Mouse (Mus musculus) induced T-regulatory cell, adult 2 months (primary cell): ENCODE data around the gene Fcf1.

Source experiments
- DNase-seq: peaks from one replicate; pipeline ENCODE4 v3.0.0-alpha.2; 2012; ENCODE audit warnings: low read depth

Gene Fcf1

DNA sequence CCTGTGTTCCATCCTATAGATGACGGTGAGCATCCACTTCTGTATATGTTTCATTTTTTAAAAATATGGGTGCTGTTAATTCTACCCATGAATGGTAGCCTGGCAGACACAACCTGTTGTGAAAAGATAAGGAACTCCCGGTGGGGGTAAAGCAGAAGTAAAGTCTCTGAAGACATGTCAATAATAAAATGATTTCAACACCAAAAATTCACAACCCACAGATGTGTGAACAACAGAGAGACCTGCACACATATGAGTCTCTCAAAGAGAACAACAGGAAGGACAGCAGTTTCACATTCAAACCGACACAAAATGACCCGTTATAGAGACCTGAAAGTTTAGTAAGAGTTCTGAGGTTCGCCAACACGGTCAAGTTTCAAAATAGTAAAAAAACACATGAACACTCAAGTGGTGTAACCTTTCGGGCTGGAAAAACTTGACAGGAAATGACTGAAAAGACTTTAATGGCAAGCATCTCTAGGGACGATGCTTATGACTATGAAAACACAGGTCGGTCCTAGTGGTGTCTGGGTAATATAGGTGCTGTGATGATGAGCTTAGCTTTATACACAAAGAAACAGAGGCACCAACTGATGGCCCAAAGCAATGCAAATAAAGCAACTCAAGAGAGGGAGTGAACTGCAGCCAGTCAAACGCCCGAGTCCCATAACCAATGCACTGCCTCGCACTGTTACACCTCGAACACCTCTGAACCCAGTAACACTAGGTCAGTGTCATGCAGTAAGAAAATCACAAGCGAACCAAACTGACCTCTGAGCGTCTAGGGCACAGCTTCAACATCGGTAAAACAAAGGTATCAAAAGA is 1.7 kb upstream of the Fcf1 start:
- peak; percentile 84 for DNase-seq

DNA sequence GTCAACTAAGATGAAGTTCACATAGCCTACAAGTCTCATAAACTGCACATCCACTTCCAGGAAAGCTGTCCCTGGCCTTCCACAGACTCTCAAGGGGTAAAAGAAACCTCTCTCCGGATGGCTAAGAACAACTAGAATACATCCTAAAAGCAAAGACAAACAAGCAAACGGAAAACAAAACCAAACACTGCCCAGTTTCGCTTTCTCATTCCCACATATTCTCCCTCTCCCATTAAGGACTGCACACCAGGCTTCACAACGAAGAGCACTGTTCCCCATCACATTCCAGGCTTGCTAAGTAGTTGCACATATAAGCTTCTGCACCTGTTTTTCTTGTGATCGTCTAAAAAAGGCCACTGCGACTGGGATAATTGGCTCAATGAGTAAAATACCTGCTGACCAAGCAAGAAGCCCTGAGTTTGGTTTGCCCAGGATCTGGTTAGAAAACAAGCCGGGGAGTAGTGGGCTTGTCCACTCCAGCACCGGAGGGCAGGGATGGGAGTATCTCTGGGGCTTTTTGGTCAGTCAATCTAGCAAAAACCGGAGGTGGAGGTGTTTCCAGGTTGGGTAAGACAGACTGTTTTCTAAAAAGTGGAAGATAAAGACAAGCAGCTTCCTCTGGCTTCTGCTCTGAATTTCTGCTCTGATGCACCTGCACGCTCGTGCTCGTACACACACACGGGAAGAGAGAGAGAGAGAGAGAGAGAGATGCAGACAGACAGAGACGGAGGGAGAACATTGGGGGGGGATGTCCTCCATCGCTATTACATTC is 855 bp upstream of the Fcf1 start:
- DNase-seq, result peak; percentile 74

- DNase-seq, result no peak
Observed at GRCm38 (mm10) chr12:84979264-84979862, 8.7 kb downstream of the Fcf1 start.

- DNase-seq, result no peak
Observed at GRCm38 (mm10) chr12:84989456-84989855, 18.8 kb downstream of the Fcf1 start.

- no peak for DNase-seq
Observed at GRCm38 (mm10) chr12:84995112-84995761, 24.5 kb downstream of the Fcf1 start.

- peak; percentile 99 for DNase-seq
Observed at GRCm38 (mm10) chr12:84996083-84996496, 25.4 kb downstream of the Fcf1 start, which contains the start of gene Ylpm1. TSS of gene Ylpm1 (plus strand) at chr12:84996321.

DNA sequence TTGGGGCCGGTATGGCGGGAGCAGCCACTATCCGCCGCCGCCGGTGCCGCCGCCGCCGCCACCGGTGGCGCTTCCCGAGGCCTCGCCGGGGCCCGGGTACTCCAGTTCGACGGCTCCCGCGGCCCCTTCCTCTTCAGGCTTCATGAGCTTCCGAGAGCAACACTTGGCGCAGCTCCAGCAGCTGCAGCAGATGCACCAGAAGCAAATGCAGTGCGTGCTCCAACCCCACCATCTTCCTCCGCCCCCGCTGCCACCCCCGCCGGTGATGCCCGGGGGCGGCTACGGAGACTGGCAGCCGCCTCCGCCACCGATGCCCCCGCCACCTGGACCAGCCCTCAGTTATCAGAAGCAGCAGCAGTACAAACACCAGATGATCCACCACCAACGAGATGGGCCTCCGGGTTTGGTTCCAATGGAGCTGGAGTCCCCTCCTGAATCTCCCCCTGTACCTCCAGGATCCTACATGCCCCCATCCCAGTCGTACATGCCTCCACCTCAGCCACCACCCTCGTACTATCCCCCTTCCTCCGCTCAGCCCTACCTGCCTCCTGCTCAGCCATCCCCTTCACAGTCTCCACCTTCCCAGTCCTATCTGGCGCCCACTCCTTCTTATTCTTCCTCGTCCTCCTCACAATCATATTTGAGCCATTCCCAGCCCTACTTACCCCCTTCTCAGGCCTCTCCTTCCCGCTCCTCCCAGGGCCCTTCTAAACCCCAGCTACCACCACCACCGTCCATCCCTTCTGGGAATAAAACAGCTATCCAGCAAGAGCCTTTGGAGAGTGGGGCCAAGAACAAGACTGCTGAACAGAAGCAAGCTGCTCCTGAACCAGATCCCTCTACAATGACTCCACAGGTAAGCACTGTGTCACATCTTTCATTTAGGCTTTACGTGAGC is 26.1 kb downstream of the Fcf1 start:
- DNase-seq, result no peak

- no peak for DNase-seq
Observed at GRCm38 (mm10) chr12:84999053-84999452, 28.4 kb downstream of the Fcf1 start.

- DNase-seq, result no peak
Observed at GRCm38 (mm10) chr12:85006206-85006605, 35.5 kb downstream of the Fcf1 start.

GRCm38 (mm10) chr12:85007021-85007420 is 36.3 kb downstream of the Fcf1 start:
- DNase-seq, result no peak

- DNase-seq, result no peak
Observed at GRCm38 (mm10) chr12:85009776-85010175, 39.1 kb downstream of the Fcf1 start.

DNA sequence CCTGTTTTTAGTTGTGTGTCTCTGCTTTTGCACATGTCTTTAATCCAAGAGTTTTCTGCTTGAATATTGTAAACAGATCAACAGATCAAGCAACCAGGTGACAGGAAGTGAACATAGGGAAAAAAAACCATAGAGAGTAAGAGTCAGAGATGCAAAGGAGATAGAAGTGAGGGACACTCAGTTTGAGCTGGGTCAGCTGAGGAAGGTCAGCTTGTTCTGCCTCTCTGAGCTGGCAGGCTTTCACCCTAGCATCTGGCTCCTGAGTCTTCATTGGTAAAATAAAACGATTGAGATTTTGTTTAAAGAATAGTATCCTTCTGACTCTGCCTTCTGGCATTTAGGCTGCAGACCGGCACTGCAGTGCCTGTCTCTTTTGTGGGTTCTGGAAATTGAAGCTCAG is 39.8 kb downstream of the Fcf1 start:
- DNase-seq, result no peak

DNA sequence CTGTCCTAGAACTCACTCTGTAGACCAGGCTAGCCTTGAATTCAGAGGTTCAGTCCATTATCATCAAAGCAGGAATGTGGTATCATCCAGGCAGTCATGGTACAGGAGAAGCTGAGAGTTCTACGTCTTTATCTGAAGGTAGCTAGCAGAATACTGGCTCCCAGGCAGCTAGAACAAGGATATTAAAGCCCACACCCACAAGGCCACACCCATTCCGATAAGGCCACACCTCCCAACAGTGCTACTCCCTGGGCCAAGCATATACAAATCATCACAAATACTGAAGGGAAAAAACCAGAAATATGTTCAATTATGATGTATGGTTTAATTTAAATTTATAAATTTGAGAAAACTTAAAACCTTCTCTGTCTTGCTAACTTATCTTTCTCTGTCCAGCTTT is 41.5 kb downstream of the Fcf1 start:
- no peak for DNase-seq

GRCm38 (mm10) chr12:85022071-85022470 is 51.4 kb downstream of the Fcf1 start:
- no peak for DNase-seq

DNA sequence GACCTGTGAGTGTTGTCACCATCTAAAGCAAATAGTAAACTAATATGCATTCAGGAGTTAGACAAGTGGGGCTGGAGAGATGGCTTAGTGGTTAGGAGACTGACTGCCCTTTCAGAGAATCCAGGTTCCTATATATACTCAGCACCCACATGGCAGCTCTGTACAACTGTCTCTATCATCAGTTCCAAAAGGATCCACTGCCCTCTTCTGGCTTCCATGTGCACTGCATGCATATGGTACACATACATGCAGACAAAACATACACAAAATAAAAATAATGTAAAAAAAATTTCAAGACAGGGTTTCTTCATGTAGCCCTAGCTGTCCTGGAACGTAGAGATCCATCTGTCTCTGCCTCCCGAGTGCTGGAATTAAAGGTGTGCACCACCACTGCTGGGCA is 62.0 kb downstream of the Fcf1 start:
- DNase-seq, result peak; percentile 62
